Mouse (Mus musculus) ES-E14 (cell line): ENCODE measurements at regions not wholly inside any gene's neighbourhood (a gene's known extent, or its start where the extent isn't known, plus 50 kb on each side); places are given as distances from the start of the nearest gene placed in this dataset.

Experiments
- HCFC1 ChIP-seq: IDR thresholded peaks from 2 replicates; pipeline ENCODE4 v1.6.1; 2012; ENCODE audit warnings: low read length, inconsistent platforms, borderline replicate concordance; ENCODE audit not compliant: insufficient read depth
- MAFK ChIP-seq: IDR thresholded peaks from 2 replicates; pipeline ENCODE4 v1.6.1; 2014; ENCODE audit warnings: mild to moderate bottlenecking, low read depth, low read length, inconsistent platforms; ENCODE audit not compliant: insufficient read depth

DNA sequence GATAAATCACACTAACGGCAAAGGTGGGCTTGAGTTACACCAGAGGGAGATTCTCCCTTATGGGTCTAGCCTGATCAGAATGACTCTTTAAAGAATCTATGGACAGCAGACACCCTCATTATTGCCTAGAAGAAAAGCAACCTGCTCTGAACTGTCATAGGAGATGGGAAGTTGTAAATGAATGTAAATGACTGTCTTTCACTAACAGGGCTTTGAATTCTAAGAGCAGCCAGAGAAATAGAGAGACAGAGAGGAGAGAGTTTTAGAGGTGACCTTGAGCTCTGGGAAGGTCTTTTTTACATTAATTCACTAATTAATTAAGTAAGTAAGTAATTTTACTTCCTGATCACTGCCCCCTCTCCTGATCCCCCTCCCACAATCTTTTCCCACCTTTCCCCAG is 2686.4 kb downstream of the Gm37988 start:
- no peak for TF ChIP-seq HCFC1
- TF ChIP-seq MAFK: no peak
